Mouse (Mus musculus) lung, embryonic 16.5 days (tissue): ENCODE data around the gene Thap8. TPM values are rescaled to one million over a fixed set of nuclear protein-coding genes. Genes with fewer than 3 reads are reported as not detected.
"Not testable (repeated sequence)": the region's sequence is repeated elsewhere in the genome, so short reads cannot be mapped to it uniquely, and the experiment has no call there.

Experiments used
- ATAC-seq: fragments of 200-750 bp; cut with Nextera tagmentation; 2 replicates; pipeline ENCODE4 v1.8.0; 2017; ENCODE audit warnings: low read depth, mild to moderate bottlenecking, moderate library complexity
- H3K27ac ChIP-seq: fragments of 300-500 bp; sonication (generic); 2 replicates; pipeline ENCODE4 v1.5.1; 2014; ENCODE audit warnings: mild to moderate bottlenecking, control low read depth, low read length
- H3K27me3 ChIP-seq: fragments of 300-500 bp; sonication (generic); 2 replicates; pipeline ENCODE4 v1.6.1; 2014; ENCODE audit warnings: low read depth, low read length, mixed read lengths; ENCODE audit not compliant: control insufficient read depth, insufficient read depth
- H3K36me3 ChIP-seq: fragments of 300-500 bp; sonication (generic); 2 replicates; pipeline ENCODE4 v1.6.1; 2014; ENCODE audit warnings: low read length; ENCODE audit not compliant: control insufficient read depth, insufficient read depth
- H3K4me1 ChIP-seq: fragments of 300-500 bp; sonication (generic); replicated peaks from 2 replicates; pipeline ENCODE4 v1.6.1; 2014; ENCODE audit warnings: low read length, mixed read lengths; ENCODE audit not compliant: control insufficient read depth, insufficient read depth
- H3K4me2 ChIP-seq: fragments of 300-500 bp; sonication (generic); 2 replicates; pipeline ENCODE4 v1.6.1; 2014; ENCODE audit warnings: low read depth, low read length, control low read depth
- H3K4me3 ChIP-seq: fragments of 300-500 bp; sonication (generic); 2 replicates; pipeline ENCODE4 v1.5.1; 2014; ENCODE audit warnings: mild to moderate bottlenecking, low read length, control low read depth
- H3K9ac ChIP-seq: fragments of 300-500 bp; sonication (generic); 2 replicates; pipeline ENCODE4 v1.6.1; 2014; ENCODE audit warnings: low read length, control low read depth
- H3K9me3 ChIP-seq: fragments of 300-500 bp; sonication (generic); 2 replicates; pipeline ENCODE4 v1.6.1; 2016; ENCODE audit warnings: low read length; ENCODE audit not compliant: control insufficient read depth
- WGBS: fragments of 180-500 bp; shearing (Covaris S2); extraction: QIAGEN DNeasy Blood & Tissue Kit; methylation state at CpG from one replicate; pipeline ENCODE4 v1.1.7; 2014; 5-methylcytosine and 5-hydroxymethylcytosine counted together
- polyA plus RNA-seq: library from polyadenylated mRNA; unstranded; fragments of >200 nt; fragmentation: Nextera tagmentation; extraction: Ambion mirVana; gene quantifications from 2 replicates; pipeline ENCODE4 v1.2.1, GENCODE M21; 2015

Thap8 gene
- polyA plus RNA-seq, 1 experiment from 2014 or later = 0.48 TPM

GRCm38 (mm10) chr7:30237374-30237773 is 42.5 kb upstream of the Thap8 start:
- 77% methylated on average over 3 of the region's 3 CpGs for WGBS
- H3K27me3 ChIP-seq, H3K9me3 ChIP-seq, ATAC-seq, H3K4me1 ChIP-seq, H3K4me3 ChIP-seq, H3K27ac ChIP-seq, H3K4me2 ChIP-seq, H3K36me3 ChIP-seq, H3K9ac ChIP-seq: not testable (repeated sequence)

- no peak overlapping the region for H3K4me2 ChIP-seq
- H3K9ac ChIP-seq = no peak overlapping the region
- H3K4me3 ChIP-seq = no peak overlapping the region
- H3K9me3 ChIP-seq = no peaks in the 10 kb centered on the region
- peak; percentile 45; the same call in 1 of the 2 replicates for ATAC-seq
- H3K27ac ChIP-seq = no peak overlapping the region
- no peaks in the 10 kb centered on the region for H3K27me3 ChIP-seq
- no peaks in the 10 kb centered on the region for H3K4me1 ChIP-seq
- peaks cover 4% of the 10 kb centered on the region; the same call in 1 of the 2 replicates for H3K36me3 ChIP-seq
- WGBS = 61% methylated on average over 12 of the region's 12 CpGs
Observed at GRCm38 (mm10) chr7:30251956-30252954, 27.6 kb upstream of the Thap8 start.

- no peaks in the 10 kb centered on the region for H3K4me1 ChIP-seq
- H3K4me3 ChIP-seq = no peak overlapping the region
- peaks cover 4% of the 10 kb centered on the region; the same call in 1 of the 2 replicates for H3K36me3 ChIP-seq
- no peak overlapping the region for H3K27ac ChIP-seq
- ATAC-seq = no peak
- 63% methylated on average over 2 of the region's 2 CpGs for WGBS
- H3K9ac ChIP-seq = no peak overlapping the region
- no peaks in the 10 kb centered on the region for H3K27me3 ChIP-seq
- no peaks in the 10 kb centered on the region for H3K9me3 ChIP-seq
- H3K4me2 ChIP-seq = no peak overlapping the region
Observed at GRCm38 (mm10) chr7:30265041-30265440, 14.9 kb upstream of the Thap8 start.

GRCm38 (mm10) chr7:30265531-30265930 is 14.4 kb upstream of the Thap8 start:
- ATAC-seq = no peak
- no peaks in the 10 kb centered on the region for H3K9me3 ChIP-seq
- 92% methylated on average over 5 of the region's 5 CpGs for WGBS

GRCm38 (mm10) chr7:30265935-30266334 is 14.0 kb upstream of the Thap8 start:
- Histone ChIP-seq H3K27me3 (no peaks in the 10 kb centered on the region), H3K4me2 (no peak overlapping the region), H3K4me3 (no peak overlapping the region), H3K27ac (no peak overlapping the region), H3K9me3 (no peaks in the 10 kb centered on the region), H3K36me3 (peaks cover 4% of the 10 kb centered on the region; the same call in 1 of the 2 replicates), H3K4me1 (no peaks in the 10 kb centered on the region), H3K9ac (no peak overlapping the region)
- no peak for ATAC-seq
- 88% methylated on average over 7 of the region's 7 CpGs for WGBS

More at GRCm38 (mm10) chr7:30265531-30265930, 14.4 kb upstream of the Thap8 start:
- H3K36me3 ChIP-seq = peaks cover 4% of the 10 kb centered on the region; the same call in 1 of the 2 replicates
- no peaks in the 10 kb centered on the region for H3K27me3 ChIP-seq
- H3K9ac ChIP-seq = no peak overlapping the region
- H3K27ac ChIP-seq = no peak overlapping the region
- H3K4me2 ChIP-seq = no peak overlapping the region
- no peaks in the 10 kb centered on the region for H3K4me1 ChIP-seq
- no peak overlapping the region for H3K4me3 ChIP-seq

GRCm38 (mm10) chr7:30266780-30267179 is 13.1 kb upstream of the Thap8 start:
- no peak overlapping the region for H3K27ac ChIP-seq
- WGBS = 65% methylated on average over 3 of the region's 3 CpGs
- ATAC-seq = no peak

GRCm38 (mm10) chr7:30269641-30270040 is 10.3 kb upstream of the Thap8 start:
- ATAC-seq = no peak
- Histone ChIP-seq H3K27ac (no peak overlapping the region), H3K4me3 (no peak overlapping the region), H3K4me1 (no peaks in the 10 kb centered on the region), H3K9me3 (no peaks in the 10 kb centered on the region), H3K36me3 (0 out of 2 replicates have a peak, but pooled peaks cover 4% of the 10 kb centered on the region), H3K27me3 (no peaks in the 10 kb centered on the region), H3K4me2 (no peak overlapping the region), H3K9ac (no peak overlapping the region)
- WGBS = 90% methylated on average over 4 of the region's 4 CpGs

More at GRCm38 (mm10) chr7:30266780-30267179, 13.1 kb upstream of the Thap8 start:
- H3K4me3 ChIP-seq = no peak overlapping the region
- no peaks in the 10 kb centered on the region for H3K27me3 ChIP-seq
- H3K4me1 ChIP-seq = no peaks in the 10 kb centered on the region
- no peak overlapping the region for H3K9ac ChIP-seq
- no peaks in the 10 kb centered on the region for H3K9me3 ChIP-seq
- H3K36me3 ChIP-seq = 0 out of 2 replicates have a peak, but pooled peaks cover 4% of the 10 kb centered on the region
- H3K4me2 ChIP-seq = no peak overlapping the region

- peaks cover 2% of the 10 kb centered on the region; the same call in 1 of the 2 replicates for H3K4me1 ChIP-seq
- H3K4me2 ChIP-seq = no peak overlapping the region
- ATAC-seq = peak; percentile 52
- no peaks in the 10 kb centered on the region for H3K27me3 ChIP-seq
- no peaks in the 10 kb centered on the region for H3K36me3 ChIP-seq
- H3K27ac ChIP-seq = 0 out of 2 replicates have a peak overlapping the region, but pooled peaks have one; percentile 3
- WGBS = 40% methylated on average over 6 of the region's 6 CpGs
- H3K9ac ChIP-seq = no peak overlapping the region
- H3K9me3 ChIP-seq = no peaks in the 10 kb centered on the region
- no peak overlapping the region for H3K4me3 ChIP-seq
Observed at GRCm38 (mm10) chr7:30274383-30274782, 5.5 kb upstream of the Thap8 start.

- WGBS = 49% methylated on average over 2 of the region's 2 CpGs
- Histone ChIP-seq H3K36me3 (no peaks in the 10 kb centered on the region), H3K9ac (no peak overlapping the region), H3K4me2 (peak overlapping the region; percentile 97), H3K27ac (no peak overlapping the region), H3K27me3 (no peaks in the 10 kb centered on the region), H3K4me1 (peaks cover 10% of the 10 kb centered on the region), H3K4me3 (no peak overlapping the region), H3K9me3 (no peaks in the 10 kb centered on the region)
- ATAC-seq = no peak
Observed at GRCm38 (mm10) chr7:30278911-30279310, 983 bp upstream of the Thap8 start.
